Mouse (Mus musculus): Measurements from ENCODE around the gene Dtx1.

DNA sequence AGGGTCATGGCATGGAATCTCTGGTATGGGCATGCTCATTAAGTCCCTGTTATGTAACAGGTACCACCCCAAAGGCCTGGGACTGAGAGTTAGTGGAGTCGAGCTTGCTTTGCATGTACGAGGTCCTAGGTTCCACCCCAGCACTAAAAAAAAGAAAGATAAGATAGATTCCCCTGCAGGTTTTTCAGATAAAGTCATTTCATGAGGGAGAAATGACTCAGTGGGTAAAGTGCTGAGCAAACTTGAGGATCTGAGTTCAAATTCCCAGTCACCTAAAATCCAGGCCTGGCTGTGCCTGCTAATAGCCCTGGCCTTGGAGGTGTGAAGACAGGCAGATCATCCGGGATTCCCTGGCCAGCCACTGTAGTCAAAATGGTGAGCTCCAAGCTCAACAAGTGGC, 39.9 kb downstream of the Dtx1 start:
- TF ChIP-seq CTCF (IDR thresholded peaks at IDR 0.05; ENCODE audit: low read depth) (no peak), EP300 (IDR thresholded peaks at IDR 0.05; ENCODE audit: low read depth) (no peak)
